Mouse (Mus musculus) T-helper 1 cell (primary cell): Measurements from ENCODE around the gene Chn2.

ENCODE experiments used
- in situ Hi-C: fragments of 300-600 bp; cut with MboI, MseI; formaldehyde crosslinking; loops from one replicate; pipeline ENCODE4 v1.15.1; 2025; ENCODE audit warnings: high pct_unique_total_duplicates

Chn2 gene

GRCm38 (mm10) chr6:54117001-54117591 is 77.7 kb downstream of the Chn2 start:
- in situ Hi-C loops: loop anchor here (5.0 kb wide), 1 partner anchor 90 kb away; no protein-coding TSS in a partner anchor

- in situ Hi-C loops: loop anchor here (5.0 kb wide), 1 partner anchor 89 kb away; no protein-coding TSS in a partner anchor
Observed at GRCm38 (mm10) chr6:54118395-54118794, 79.0 kb downstream of the Chn2 start.

- in situ Hi-C loops: loop anchor here (5.0 kb wide), 1 partner anchor 88 kb away; no protein-coding TSS in a partner anchor
Observed at GRCm38 (mm10) chr6:54118897-54119296, 79.5 kb downstream of the Chn2 start.

DNA sequence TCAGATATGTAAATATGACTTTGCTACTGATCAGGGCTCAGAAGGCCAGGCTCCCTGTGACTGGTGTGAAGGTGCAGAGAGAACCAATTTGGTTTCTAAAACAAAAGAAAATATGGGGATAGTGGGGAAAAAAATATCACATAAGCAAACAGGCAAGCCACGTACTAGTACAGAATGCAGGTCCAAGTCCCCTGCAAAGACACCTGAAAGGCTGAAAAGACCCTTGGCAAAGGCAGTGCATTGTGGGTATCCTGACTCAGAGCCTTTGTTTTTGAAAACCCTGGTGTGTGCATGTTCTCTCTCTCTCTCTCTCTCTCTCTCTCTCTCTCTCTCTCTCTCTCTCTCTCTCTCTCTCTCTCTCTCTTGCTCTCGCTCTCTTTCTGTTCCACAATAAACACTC is 80.1 kb downstream of the Chn2 start:
- in situ Hi-C loops: loop anchor here (5.0 kb wide), 1 partner anchor 88 kb away; no protein-coding TSS in a partner anchor

GRCm38 (mm10) chr6:54119885-54120666 is 80.7 kb downstream of the Chn2 start:
- in situ Hi-C loops: loop anchor here (5.0 kb wide), 1 partner anchor 87 kb away; no protein-coding TSS in a partner anchor

GRCm38 (mm10) chr6:54120889-54121288 is 81.5 kb downstream of the Chn2 start:
- in situ Hi-C loops: no loop called here

DNA sequence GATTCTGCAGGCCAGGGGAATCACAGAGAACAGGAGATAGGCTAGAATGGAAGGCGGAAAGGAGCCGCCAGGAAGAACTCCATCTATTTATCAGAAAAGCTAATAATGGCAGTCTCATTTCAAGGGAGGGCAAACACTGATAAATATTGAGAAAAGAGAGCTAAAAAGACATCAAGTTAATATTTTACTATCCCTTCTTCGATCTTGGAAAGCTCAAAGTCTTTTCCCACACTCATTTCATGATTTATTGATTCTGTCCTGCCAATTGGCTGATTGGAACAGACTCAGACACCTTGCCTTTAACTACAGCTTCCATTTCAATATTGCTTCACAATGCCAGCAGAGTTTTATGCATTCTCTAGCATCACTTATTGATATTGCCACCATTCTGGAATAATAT is 85.2 kb downstream of the Chn2 start:
- in situ Hi-C loops: no loop called here

- in situ Hi-C loops: no loop called here
Observed at GRCm38 (mm10) chr6:54125536-54125935, 86.2 kb downstream of the Chn2 start.

DNA sequence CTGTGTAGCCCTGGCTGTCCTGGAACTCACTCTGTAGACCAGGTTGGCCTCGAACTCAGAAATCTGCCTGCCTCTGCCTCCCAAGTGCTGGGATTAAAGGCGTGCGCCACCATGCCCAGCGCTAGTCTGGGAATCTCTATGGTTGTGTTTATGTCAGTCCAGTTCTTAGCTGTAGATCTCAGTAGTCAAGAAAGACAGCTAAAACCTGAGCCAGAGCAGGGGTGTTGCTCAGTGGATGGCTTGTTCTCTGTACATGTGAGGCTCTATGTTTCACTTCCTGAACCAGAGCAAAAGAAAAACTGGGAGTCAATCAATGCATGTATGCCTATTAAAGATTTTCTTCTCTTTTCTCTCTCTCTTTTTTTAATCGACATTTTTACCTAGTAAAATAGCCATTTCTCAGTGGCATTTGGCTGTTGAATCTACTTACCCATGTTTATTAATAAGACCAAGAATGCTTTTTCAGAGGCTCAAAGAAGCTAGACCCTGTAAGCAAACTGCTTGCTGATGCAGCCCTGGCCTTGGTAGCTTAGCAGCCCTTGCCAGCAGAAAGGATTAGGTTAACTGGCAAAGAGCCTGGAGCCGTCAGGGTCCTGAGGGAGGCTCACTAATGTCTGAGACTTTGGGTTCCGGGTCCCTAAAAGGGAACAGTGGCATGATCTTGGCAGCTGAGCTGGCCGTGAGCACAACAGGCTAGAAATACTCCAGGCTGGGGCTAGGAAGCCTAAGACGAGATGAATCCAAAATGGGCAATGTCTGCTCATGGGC is 87.1 kb downstream of the Chn2 start:
- in situ Hi-C loops: no loop called here

GRCm38 (mm10) chr6:54126993-54127697 is 87.8 kb downstream of the Chn2 start:
- in situ Hi-C loops: no loop called here

- in situ Hi-C loops: no loop called here
Observed at GRCm38 (mm10) chr6:54128702-54129101, 89.3 kb downstream of the Chn2 start.

- in situ Hi-C loops: no loop called here
Observed at GRCm38 (mm10) chr6:54129570-54129969, 90.2 kb downstream of the Chn2 start.

DNA sequence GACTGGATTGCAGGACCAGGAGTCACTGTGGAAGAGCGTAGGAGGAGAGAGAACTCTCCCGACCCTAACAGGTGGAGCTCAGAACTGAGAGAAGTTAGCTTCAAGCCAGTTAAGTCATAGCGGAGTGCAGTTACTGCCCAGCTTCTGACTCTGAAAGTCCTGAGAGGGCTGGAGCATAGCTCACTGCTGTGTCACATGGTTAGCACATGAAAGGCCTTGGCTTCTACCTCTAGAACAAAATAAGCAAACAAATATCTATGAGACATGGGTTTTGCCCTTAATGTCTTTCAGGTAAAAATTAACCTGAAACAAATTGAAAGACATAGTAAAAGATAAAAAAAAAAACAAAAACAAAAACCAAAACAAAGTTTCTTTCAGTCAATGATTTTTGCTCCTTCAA is 91.5 kb downstream of the Chn2 start:
- in situ Hi-C loops: no loop called here

DNA sequence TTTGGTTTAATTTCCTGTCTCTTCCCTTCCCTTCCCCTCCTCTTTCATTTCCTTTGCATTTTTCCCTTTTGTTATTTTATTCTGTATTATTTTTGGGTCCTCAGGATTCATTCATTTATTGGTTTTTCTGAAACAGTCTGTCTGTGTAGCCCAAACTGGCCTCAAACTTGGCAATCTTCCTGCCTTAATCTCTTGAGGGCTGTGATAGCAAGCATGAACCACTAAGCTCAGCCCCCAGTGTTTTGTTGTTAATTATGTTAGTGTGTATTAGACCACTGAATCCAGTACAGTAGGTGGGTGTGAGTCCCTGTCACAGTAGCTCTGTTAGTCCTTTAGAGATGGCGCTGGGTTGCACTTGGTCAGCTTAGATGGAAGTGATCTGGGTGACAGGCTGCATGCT is 93.2 kb downstream of the Chn2 start:
- in situ Hi-C loops: no loop called here

DNA sequence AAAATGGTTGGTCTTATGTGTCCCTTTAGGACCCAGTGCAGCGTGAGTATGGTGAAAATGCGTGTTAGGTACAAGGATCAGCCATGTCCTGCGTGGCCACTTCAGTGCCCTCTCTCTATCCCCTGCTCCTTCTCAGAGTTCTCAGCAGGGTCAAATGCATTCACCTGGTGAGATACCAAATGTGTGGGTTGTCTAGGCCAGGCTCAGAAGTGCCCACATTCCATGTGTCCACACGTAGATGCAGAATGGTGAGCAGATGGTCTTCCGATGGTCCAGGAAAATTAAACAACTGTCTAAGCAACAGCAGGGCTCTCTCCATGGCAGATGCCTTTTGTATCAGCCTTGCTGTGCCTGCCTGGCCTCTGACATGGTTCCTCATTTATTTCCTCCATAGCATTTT is 93.9 kb downstream of the Chn2 start:
- in situ Hi-C loops: no loop called here

- in situ Hi-C loops: no loop called here
Observed at GRCm38 (mm10) chr6:54138157-54138556, 98.8 kb downstream of the Chn2 start.

DNA sequence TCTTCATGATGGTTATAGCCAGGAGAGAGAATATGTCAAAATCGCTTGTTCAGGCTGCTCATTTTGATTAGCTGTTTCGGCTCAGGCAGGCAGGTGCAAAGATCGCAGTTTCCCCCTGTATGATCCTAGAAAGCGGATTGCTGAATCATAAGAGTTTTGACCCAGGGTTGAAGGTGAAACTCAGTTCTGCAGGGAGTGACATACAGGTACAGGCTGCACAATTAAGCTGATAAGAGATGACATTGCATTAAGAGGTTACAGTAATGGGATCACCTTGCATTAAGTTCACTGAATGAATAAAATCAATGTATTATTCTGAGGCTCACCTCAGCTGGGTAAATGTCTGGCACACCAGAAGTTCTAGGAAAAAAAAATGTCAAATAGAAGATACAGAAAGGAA is 101.1 kb downstream of the Chn2 start:
- in situ Hi-C loops: no loop called here

DNA sequence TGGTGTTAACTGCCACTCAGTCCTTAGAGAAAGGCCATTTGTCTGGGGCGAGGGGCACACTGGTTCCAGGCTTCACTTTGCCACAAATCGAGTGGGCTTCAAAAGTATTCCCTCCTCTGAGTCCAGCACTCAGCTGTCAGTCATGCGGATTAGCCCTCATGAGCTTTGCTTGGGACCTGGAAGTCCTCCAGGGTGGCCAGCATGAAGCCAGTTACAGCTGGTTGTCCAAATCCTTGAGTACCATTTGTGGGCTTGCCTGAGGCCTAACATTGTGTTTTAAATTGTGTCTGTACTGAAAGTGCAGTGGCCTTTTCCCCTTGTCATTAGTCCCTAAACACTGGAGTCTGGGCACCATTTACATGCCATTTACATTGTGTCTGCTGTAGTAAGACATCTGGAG is 101.8 kb downstream of the Chn2 start:
- in situ Hi-C loops: no loop called here

- in situ Hi-C loops: no loop called here
Observed at GRCm38 (mm10) chr6:54142848-54143651, 103.7 kb downstream of the Chn2 start.

DNA sequence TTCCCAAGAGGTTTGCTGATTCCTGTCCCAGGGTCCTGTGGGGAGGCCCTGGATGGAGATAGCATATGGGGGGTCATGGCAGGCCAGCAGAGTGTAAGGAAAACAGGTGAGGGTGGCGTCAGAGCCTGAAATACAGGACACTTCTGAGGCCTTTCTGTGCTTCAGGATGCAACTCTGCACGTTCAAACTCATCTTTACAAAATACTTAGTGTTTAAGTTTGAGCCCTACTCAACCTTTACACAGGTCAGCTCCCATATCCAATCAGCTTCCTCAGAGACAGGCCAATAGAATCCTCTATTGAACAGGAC is 104.3 kb downstream of the Chn2 start:
- in situ Hi-C loops: no loop called here
